Mouse (Mus musculus): Measurements from ENCODE around the gene Plpp1.

The Plpp1 gene

GRCm38 (mm10) chr13:112815996-112816395 lies 15.4 kb downstream of the Plpp1 start:
- no peak for DNase-seq (ENCODE audit: low spot score in 2 of 2)

- no peak for DNase-seq (ENCODE audit: low spot score in 2 of 2)
Observed at GRCm38 (mm10) chr13:112818125-112818524, 17.5 kb downstream of the Plpp1 start.

GRCm38 (mm10) chr13:112822413-112822812 lies 21.8 kb downstream of the Plpp1 start:
- DNase-seq (ENCODE audit: low spot score in 2 of 2): no peak

- DNase-seq (ENCODE audit: low spot score in 2 of 2): no peak
Observed at GRCm38 (mm10) chr13:112823236-112823910, 22.8 kb downstream of the Plpp1 start.

- no peak for DNase-seq (ENCODE audit: low spot score in 2 of 2)
Observed at GRCm38 (mm10) chr13:112823911-112824648, 23.5 kb downstream of the Plpp1 start.

- DNase-seq (ENCODE audit: low spot score in 2 of 2): no peak
Observed at GRCm38 (mm10) chr13:112825479-112825878, 24.9 kb downstream of the Plpp1 start.

GRCm38 (mm10) chr13:112829619-112830018 lies 29.0 kb downstream of the Plpp1 start:
- DNase-seq (ENCODE audit: low spot score in 2 of 2): no peak

- DNase-seq (ENCODE audit: low spot score in 2 of 2): no peak
Observed at GRCm38 (mm10) chr13:112832589-112832988, 32.0 kb downstream of the Plpp1 start.

GRCm38 (mm10) chr13:112833253-112833894 lies 32.8 kb downstream of the Plpp1 start:
- no peak for DNase-seq (ENCODE audit: low spot score in 2 of 2)

GRCm38 (mm10) chr13:112833895-112834263 lies 33.3 kb downstream of the Plpp1 start:
- no peak for DNase-seq (ENCODE audit: low spot score in 2 of 2)

GRCm38 (mm10) chr13:112835113-112835512 lies 34.5 kb downstream of the Plpp1 start:
- DNase-seq (ENCODE audit: low spot score in 2 of 2): no peak

GRCm38 (mm10) chr13:112836951-112837350 lies 36.4 kb downstream of the Plpp1 start:
- DNase-seq (ENCODE audit: low spot score in 2 of 2): no peak

- no peak for DNase-seq (ENCODE audit: low spot score in 2 of 2)
Observed at GRCm38 (mm10) chr13:112837621-112838155, 37.1 kb downstream of the Plpp1 start.

GRCm38 (mm10) chr13:112838562-112839232 lies 38.1 kb downstream of the Plpp1 start:
- no peak for DNase-seq (ENCODE audit: low spot score in 2 of 2)

GRCm38 (mm10) chr13:112840241-112841087 lies 39.9 kb downstream of the Plpp1 start:
- peak; percentile 18 to 21 for DNase-seq (ENCODE audit: low spot score in 2 of 2)

GRCm38 (mm10) chr13:112845931-112846330 lies 45.3 kb downstream of the Plpp1 start:
- DNase-seq (ENCODE audit: low spot score in 2 of 2): no peak

GRCm38 (mm10) chr13:112853710-112854316 lies 53.2 kb downstream of the Plpp1 start:
- no peak for DNase-seq (ENCODE audit: low spot score in 2 of 2)

GRCm38 (mm10) chr13:112854402-112854801 lies 53.8 kb downstream of the Plpp1 start:
- DNase-seq (ENCODE audit: low spot score in 2 of 2): no peak

GRCm38 (mm10) chr13:112857921-112858320 lies 57.3 kb downstream of the Plpp1 start:
- no peak for DNase-seq (ENCODE audit: low spot score in 2 of 2)

- DNase-seq (ENCODE audit: low spot score in 2 of 2): no peak
Observed at GRCm38 (mm10) chr13:112859574-112860134, 59.1 kb downstream of the Plpp1 start.
